Mouse (Mus musculus) megakaryocyte, embryonic 14.5 days (primary cell): Measurements from ENCODE around the gene Trip6. TPM values are rescaled to one million over a fixed set of nuclear protein-coding genes. Genes with fewer than 3 reads are reported as not detected.
A peak's percentile ranks its signal among the peaks of the same experiment; 100 is the strongest.

Source experiments
- H3K27me3 ChIP-seq: replicated peaks from 2 replicates; pipeline ENCODE3; 2012; ENCODE audit warnings: inconsistent platforms
- H3K36me3 ChIP-seq: replicated peaks from 2 replicates; pipeline ENCODE3; 2012; ENCODE audit warnings: low read length, inconsistent platforms, mixed read lengths
- H3K4me1 ChIP-seq: 2 replicates; pipeline ENCODE4 v1.6.1; 2012; ENCODE audit warnings: inconsistent platforms
- H3K4me3 ChIP-seq: replicated peaks from 2 replicates; pipeline ENCODE3; 2012; ENCODE audit warnings: moderate library complexity, mild to moderate bottlenecking, inconsistent platforms
- H3K9me3 ChIP-seq: 2 replicates; pipeline ENCODE4 v1.6.1; 2012; ENCODE audit warnings: inconsistent platforms
- FLI1 ChIP-seq: IDR thresholded peaks from 2 replicates; pipeline ENCODE4 v1.6.1; 2012; ENCODE audit warnings: low read length, inconsistent platforms, mixed read lengths
- GATA1 ChIP-seq: IDR thresholded peaks from 3 replicates; pipeline ENCODE4 v1.6.1; 2012; ENCODE audit warnings: mixed read lengths, low read length, inconsistent platforms, borderline replicate concordance
- polyA plus RNA-seq: library from polyadenylated mRNA; stranded (reverse); fragments of >175 nt; gene quantifications from 2 replicates; pipeline ENCODE4 v1.2.3, GENCODE M21; 2012; ENCODE audit warnings: low replicate concordance; ENCODE audit not compliant: insufficient read depth

Gene Trip6
- polyA plus RNA-seq, 1 experiment: 35.0 TPM

GRCm38 (mm10) chr5:137320996-137321395 is 6.8 kb upstream of the Trip6 start:
- Histone ChIP-seq H3K4me1 (peaks cover 16% of the 10 kb centered on the region), H3K36me3 (peaks cover 76% of the 10 kb centered on the region)

GRCm38 (mm10) chr5:137318570-137318969 is 4.4 kb upstream of the Trip6 start:
- no peaks in the 10 kb centered on the region for H3K9me3 ChIP-seq
- peaks cover 39% of the 10 kb centered on the region for H3K4me1 ChIP-seq
- H3K27me3 ChIP-seq: no peaks in the 10 kb centered on the region
- H3K4me3 ChIP-seq: no peak overlapping the region
- H3K36me3 ChIP-seq: peaks cover 71% of the 10 kb centered on the region
- TF ChIP-seq GATA1 (no peak), FLI1 (no peak)

More at GRCm38 (mm10) chr5:137320996-137321395, 6.8 kb upstream of the Trip6 start:
- TF ChIP-seq FLI1 (no peak), GATA1 (no peak)
- H3K4me3 ChIP-seq: no peak overlapping the region
- no peaks in the 10 kb centered on the region for H3K9me3 ChIP-seq
- H3K27me3 ChIP-seq: no peaks in the 10 kb centered on the region

- Histone ChIP-seq H3K4me1 (peaks cover 51% of the 10 kb centered on the region), H3K4me3 (no peak overlapping the region), H3K36me3 (peaks cover 60% of the 10 kb centered on the region), H3K27me3 (no peaks in the 10 kb centered on the region), H3K9me3 (no peaks in the 10 kb centered on the region)
- TF ChIP-seq GATA1 (no peak), FLI1 (no peak)
Observed at GRCm38 (mm10) chr5:137317361-137317760, 3.2 kb upstream of the Trip6 start.

- Histone ChIP-seq H3K4me3 (no peak overlapping the region), H3K4me1 (peaks cover 69% of the 10 kb centered on the region), H3K9me3 (no peaks in the 10 kb centered on the region), H3K36me3 (peaks cover 59% of the 10 kb centered on the region), H3K27me3 (no peaks in the 10 kb centered on the region)
- TF ChIP-seq GATA1 (no peak), FLI1 (no peak)
Observed at GRCm38 (mm10) chr5:137315084-137315903, 1.1 kb upstream of the Trip6 start.

GRCm38 (mm10) chr5:137313466-137314192 is 575 bp downstream of the Trip6 start:
- Histone ChIP-seq H3K27me3 (no peaks in the 10 kb centered on the region), H3K9me3 (no peaks in the 10 kb centered on the region), H3K4me1 (peaks cover 75% of the 10 kb centered on the region), H3K4me3 (peak overlapping the region; percentile 92), H3K36me3 (peaks cover 64% of the 10 kb centered on the region)
- TF ChIP-seq FLI1: no peak
- no peak for TF ChIP-seq GATA1

GRCm38 (mm10) chr5:137308356-137308755 is 5.8 kb downstream of the Trip6 start:
- TF ChIP-seq FLI1 (no peak), GATA1 (no peak)
- no peaks in the 10 kb centered on the region for H3K27me3 ChIP-seq

GRCm38 (mm10) chr5:137307071-137307912 is 6.9 kb downstream of the Trip6 start, which contains the start of gene Srrt:
Gene Srrt (minus strand): TSS chr5:137307674.
- no peaks in the 10 kb centered on the region for H3K9me3 ChIP-seq
- peak within 1 kb of the TSS; percentile 96 for H3K4me3 ChIP-seq
- no peaks in the 10 kb centered on the region for H3K27me3 ChIP-seq
- peaks cover 80% of the 10 kb centered on the region for H3K4me1 ChIP-seq
- TF ChIP-seq FLI1: no peak
- TF ChIP-seq GATA1: no peak
- peaks cover 71% of the 10 kb centered on the region for H3K36me3 ChIP-seq

More at GRCm38 (mm10) chr5:137308356-137308755, 5.8 kb downstream of the Trip6 start:
- peaks cover 61% of the 10 kb centered on the region for H3K36me3 ChIP-seq
- H3K9me3 ChIP-seq: no peaks in the 10 kb centered on the region
- peak overlapping the region; percentile 96 for H3K4me3 ChIP-seq
- peaks cover 80% of the 10 kb centered on the region for H3K4me1 ChIP-seq

- Histone ChIP-seq H3K4me3 (peak overlapping the region; percentile 96), H3K9me3 (no peaks in the 10 kb centered on the region), H3K27me3 (no peaks in the 10 kb centered on the region), H3K36me3 (peaks cover 73% of the 10 kb centered on the region), H3K4me1 (peaks cover 79% of the 10 kb centered on the region)
- TF ChIP-seq GATA1 (no peak), FLI1 (no peak)
Observed at GRCm38 (mm10) chr5:137306439-137307005, 7.7 kb downstream of the Trip6 start.

- TF ChIP-seq GATA1: no peak
- no peak for TF ChIP-seq FLI1
- Histone ChIP-seq H3K36me3 (peaks cover 75% of the 10 kb centered on the region), H3K4me1 (peaks cover 73% of the 10 kb centered on the region)
Observed at GRCm38 (mm10) chr5:137305822-137306221, 8.4 kb downstream of the Trip6 start.

More at GRCm38 (mm10) chr5:137305822-137306221, 8.4 kb downstream of the Trip6 start:
- Histone ChIP-seq H3K9me3 (no peaks in the 10 kb centered on the region), H3K4me3 (peak overlapping the region; percentile 96), H3K27me3 (no peaks in the 10 kb centered on the region)
